Mouse (Mus musculus) heart, adult 11 months (tissue): ENCODE results near the gene Hacd2.

Source experiments
- DNase-seq: peaks from one replicate; pipeline ENCODE4 v3.0.0; 2022

Gene Hacd2

DNA sequence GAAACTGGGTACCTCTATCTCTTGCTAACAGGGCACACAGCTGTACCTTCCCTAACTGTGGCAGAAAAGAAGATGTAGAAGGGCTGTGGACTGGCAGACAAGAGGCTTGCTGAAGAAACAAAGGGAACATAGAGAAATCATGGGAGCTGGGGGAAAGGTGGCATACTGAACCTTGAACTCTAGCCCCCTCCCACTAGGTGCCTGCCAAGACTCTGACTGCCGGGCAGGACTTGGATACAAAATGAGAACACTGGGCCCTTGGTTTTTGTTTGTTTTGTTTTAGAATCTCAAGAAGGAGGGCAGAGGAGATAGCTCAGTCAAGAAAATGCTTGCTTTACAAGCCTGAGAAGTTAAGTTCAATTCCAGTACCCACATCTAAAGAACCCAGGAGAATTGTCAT lies 14.9 kb upstream of the Hacd2 start:
- DNase-seq = peak; percentile 46

DNA sequence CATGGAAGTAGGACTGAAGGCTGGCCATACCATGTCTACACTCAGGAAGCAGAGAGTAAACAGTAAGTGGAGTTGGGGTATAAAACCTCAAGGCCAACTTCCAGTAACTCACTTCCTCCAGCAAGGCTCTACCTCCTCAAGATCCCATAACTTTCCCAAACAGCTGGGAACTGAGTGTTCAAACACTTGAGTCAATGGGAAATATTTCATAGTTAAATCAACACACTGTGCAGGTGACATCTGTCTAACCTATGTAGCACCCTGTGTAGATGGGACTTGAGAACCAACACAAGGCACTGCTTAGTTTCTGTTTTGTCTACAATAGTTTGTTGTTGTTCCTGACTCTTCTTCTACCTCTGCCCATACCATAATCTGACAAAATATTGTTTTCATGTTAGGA lies 13.8 kb upstream of the Hacd2 start:
- DNase-seq = peak; percentile 61

DNA sequence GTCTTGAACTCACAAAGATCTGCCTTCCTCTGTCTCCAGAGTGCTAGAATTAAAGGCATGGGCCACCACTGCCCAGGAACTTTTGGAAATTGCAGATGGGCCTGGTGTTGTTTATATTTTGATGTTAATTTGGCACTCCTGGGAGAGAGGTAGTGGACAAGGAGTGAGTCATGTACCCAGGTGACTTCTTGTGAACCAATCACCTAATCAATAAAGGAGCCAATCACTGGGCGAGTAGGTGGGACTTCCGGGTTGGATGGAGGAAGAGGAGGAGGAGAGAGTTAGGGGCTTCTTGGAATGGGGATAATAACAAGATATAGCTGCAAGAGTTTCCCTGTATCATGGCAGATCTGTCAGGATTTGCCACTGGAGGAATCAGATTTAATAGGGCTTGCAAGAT lies 8.7 kb upstream of the Hacd2 start:
- no peak for DNase-seq

- DNase-seq = no peak
Measured at GRCm38 (mm10) chr16:35016491-35016890, 5.7 kb upstream of the Hacd2 start.

DNA sequence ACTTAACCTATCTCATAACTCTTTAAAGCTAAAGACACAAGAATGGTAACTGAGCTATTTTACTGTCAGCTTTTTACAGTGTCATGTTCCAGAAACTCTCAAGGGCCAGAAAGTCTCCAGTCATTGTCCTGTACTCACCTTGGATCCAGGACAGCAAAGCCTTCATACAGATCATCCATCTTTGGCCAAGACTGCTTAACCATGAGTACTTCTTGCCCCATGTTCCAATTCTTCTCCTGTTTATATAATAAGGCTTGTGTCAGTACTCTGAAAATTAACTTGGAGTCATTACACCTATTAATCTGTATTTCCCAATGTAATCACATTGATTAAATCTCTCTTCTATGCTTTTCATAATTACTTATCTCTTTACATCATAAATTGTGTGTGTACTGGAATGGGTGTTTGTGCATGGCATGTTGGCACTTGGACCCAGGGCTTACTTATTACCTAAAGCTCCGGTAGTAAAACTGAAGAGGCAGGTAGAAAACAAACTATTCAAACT lies 3.7 kb upstream of the Hacd2 start:
- DNase-seq = no peak

DNA sequence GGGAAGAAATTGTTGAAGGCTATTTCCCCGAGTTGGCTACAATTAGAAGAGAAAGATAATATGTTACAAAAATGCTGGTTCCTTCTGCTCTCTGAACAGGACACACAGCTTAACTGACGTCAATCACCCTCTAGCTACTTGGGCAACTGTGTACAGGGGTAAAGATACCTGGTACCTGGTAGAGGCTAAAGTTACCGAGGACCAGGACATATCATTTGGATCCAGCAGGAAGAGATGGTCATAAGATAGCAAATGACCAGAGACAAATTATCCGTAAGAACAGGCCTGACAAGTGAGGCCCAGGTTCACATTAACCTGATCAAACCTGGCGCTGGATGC lies 356 bp upstream of the Hacd2 start:
- DNase-seq = no peak

GRCm38 (mm10) chr16:35023138-35023735 lies 1.0 kb downstream of the Hacd2 start:
- no peak for DNase-seq

GRCm38 (mm10) chr16:35024300-35024699 lies 2.1 kb downstream of the Hacd2 start:
- no peak for DNase-seq

GRCm38 (mm10) chr16:35025347-35025746 lies 3.1 kb downstream of the Hacd2 start:
- no peak for DNase-seq

GRCm38 (mm10) chr16:35033241-35033640 lies 11.0 kb downstream of the Hacd2 start:
- no peak for DNase-seq

- no peak for DNase-seq
Measured at GRCm38 (mm10) chr16:35033809-35034577, 11.8 kb downstream of the Hacd2 start.

- DNase-seq = peak; percentile 19
Measured at GRCm38 (mm10) chr16:35034971-35035370, 12.7 kb downstream of the Hacd2 start.

DNA sequence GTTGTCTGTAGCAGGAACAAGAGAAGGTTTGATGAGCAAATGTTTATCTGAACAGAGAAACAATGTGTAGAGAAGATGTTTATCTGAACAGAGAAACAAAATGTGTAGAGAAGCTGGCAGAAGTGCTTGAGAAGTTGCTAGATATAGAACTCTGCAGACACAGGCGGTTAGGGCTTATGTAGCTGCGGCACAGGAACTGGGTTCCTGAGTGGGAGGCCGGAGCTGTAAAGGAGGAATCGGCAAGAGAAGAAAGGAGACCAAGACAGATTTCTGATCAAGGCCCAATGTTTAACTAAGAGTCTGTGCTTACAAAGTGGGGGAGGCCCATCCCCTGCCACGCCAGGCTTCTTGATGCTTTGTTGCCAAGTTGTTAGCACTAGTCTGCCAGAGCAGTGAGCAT lies 14.5 kb downstream of the Hacd2 start:
- DNase-seq = peak; percentile 82

DNA sequence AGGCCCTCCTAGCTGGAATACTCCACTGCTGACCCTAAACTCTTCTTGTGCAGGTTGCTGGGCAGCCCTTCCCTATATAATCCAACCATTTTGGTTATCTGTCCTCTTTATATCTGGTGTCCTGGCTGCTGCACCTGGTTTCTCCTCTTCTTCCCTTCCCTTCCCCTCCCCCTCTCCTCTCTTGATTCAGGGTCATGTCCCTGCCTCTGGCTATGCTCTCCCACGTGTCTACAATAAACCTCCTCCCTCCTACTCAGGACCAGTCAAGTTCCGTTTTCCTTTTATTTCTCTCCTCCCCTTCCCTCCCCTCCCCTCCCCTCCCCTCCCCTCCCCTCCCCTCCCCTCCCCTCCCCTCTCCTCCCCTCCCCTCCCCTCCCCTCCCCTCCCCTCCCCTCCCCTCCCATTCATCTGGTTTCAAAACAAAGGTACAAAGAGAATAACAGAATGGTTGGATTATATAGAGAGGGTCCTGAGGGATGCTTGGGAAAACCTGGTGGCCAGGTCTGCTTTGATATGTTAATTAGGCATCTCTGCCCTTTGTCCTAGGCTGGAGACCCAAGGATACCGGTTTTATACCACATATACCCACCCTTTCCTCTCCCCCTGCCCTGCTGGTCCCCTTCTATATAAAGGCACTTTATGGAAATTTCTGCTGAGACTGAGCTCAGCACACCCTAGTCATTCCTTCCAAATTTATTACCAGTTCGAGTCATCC lies 16.3 kb downstream of the Hacd2 start:
- DNase-seq = peak; percentile 49

DNA sequence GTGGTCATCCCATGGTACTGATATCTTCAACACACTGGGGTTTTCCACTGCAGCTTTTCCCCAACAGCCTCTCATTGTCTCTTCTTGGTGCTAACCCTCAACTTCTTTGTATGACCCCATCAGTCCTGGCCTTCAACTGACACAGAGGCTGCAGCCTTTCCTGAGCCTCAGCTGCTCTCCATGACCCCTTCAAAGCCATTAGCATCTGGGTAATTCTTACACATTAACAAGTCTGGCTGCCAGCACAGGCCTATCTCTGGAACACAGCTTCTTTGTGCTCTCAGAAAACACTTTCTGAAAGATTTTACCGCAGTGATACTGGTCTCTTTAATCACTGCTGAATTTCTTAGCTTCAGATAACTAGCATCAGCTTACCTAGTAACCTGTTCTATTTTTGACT lies 17.9 kb downstream of the Hacd2 start:
- peak; percentile 57 for DNase-seq

- peak; percentile 45 for DNase-seq
Measured at GRCm38 (mm10) chr16:35041001-35041400, 18.8 kb downstream of the Hacd2 start.

DNA sequence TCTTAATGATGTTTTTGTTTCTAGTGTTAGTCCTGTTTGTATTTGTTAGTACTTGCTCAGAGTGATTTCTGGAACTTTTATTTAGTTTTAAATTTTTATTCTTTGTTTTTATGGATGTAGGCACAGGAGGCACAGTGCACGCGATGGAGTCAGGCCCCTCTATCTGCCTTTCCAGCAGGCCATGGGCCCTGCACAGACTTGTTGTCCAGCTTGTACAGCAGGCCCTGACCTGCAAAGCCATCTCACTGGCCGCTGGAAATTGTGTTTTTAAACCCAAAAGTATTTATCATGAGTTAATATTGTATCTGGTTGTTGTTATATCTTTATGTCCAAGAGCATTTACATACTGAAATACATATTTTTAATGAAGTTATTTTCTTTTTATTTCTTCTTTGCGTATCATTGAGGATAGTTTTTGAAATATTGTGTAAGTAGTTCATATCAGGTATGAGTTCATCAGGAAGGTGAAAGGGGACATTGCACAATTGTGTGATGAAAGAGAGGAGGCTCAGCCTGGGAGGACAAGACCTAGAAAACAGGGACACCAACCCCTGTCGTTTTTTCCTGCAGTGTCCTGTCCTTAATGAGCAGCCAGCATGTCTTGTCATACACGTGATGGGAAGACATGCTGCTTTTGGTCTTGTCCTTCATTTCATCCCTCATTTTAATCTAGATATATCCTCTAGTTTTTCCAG lies 24.0 kb downstream of the Hacd2 start:
- no peak for DNase-seq

DNA sequence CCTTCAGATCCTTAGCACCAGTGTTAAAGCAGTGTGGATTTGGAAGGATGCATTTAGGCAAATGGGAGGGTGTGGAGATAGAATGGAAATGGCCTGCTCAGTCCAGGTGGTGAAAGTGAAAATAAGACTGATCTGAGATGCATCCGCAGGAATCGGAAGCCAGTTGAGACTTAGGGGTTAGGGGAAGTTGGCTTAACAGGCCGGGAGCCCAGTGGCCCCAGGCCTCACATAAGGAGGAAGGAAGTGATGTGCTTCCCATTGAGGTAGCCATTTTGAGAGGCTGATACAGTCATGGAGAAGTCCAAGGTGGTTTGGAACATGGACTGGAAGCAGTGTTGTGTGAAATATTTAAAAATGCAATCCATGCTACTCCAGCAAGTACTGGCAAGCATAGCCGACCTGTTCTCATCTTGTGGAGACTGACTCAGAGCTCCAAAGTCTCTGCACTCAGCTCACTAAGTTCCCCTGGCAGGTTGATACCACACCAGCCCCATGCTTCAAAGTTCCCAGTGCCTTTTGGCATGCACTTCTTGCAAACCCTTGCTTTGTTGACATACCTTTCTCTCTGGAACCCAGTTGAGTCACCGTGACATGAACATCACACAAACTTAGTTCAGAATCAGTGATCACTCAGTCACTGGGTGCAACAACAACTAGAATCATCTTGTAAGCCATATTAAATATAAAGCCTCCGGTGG lies 25.2 kb downstream of the Hacd2 start:
- DNase-seq = no peak

GRCm38 (mm10) chr16:35051066-35051465 lies 28.8 kb downstream of the Hacd2 start:
- peak; percentile 28 for DNase-seq

- DNase-seq = peak; percentile 74
Measured at GRCm38 (mm10) chr16:35052191-35052590, 30.0 kb downstream of the Hacd2 start.

GRCm38 (mm10) chr16:35054432-35055193 lies 32.4 kb downstream of the Hacd2 start:
- peak; percentile 83 for DNase-seq

DNA sequence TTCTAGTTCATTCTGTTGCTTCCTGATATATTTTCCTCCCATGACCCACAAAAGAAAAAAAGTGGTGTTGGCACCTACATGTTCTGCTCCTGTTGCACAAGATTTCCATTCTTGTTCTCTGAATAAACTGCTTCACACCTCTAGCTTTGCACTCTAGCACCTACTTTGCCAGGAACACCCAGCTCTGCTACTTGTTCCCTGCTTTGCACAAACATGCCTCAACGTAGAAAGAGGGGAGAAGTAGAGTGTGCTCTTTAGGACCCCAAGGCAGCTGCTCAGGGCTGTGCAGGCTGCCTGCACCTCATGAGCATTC lies 32.9 kb downstream of the Hacd2 start:
- DNase-seq = peak; percentile 68
